Mouse (Mus musculus) hindbrain, embryonic 11.5 days (tissue): ENCODE data around the gene A530084C06Rik. TPM values are rescaled to one million over a fixed set of nuclear protein-coding genes. Genes with fewer than 3 reads are reported as not detected.

Experiments
- ATAC-seq: fragments of 200-750 bp; cut with Nextera tagmentation; 2 replicates; pipeline ENCODE4 v1.8.0; 2017; ENCODE audit warnings: mild to moderate bottlenecking, moderate TSS enrichment, moderate library complexity; ENCODE audit not compliant: low FRiP score
- DNase-seq: peaks from one replicate; pipeline ENCODE4 v3.0.0-alpha.2; 2015; ENCODE audit warnings: low spot score
- H3K27ac ChIP-seq: fragments of 300-500 bp; sonication (generic); 2 replicates; pipeline ENCODE4 v1.5.1; 2014; ENCODE audit warnings: mild to moderate bottlenecking, low read depth, low read length
- H3K27me3 ChIP-seq: fragments of 300-500 bp; sonication (generic); 2 replicates; pipeline ENCODE4 v1.6.1; 2014; ENCODE audit warnings: mild to moderate bottlenecking, low read length, moderate library complexity, mixed read lengths; ENCODE audit not compliant: control insufficient read depth, insufficient read depth
- H3K36me3 ChIP-seq: fragments of 300-500 bp; sonication (generic); 2 replicates; pipeline ENCODE4 v1.6.1; 2014; ENCODE audit warnings: mild to moderate bottlenecking, low read length, moderate library complexity, mixed read lengths; ENCODE audit not compliant: control insufficient read depth, insufficient read depth
- H3K4me1 ChIP-seq: fragments of 300-500 bp; sonication (generic); replicated peaks from 2 replicates; pipeline ENCODE4 v1.6.1; 2014; ENCODE audit warnings: low read length, mixed read lengths; ENCODE audit not compliant: control insufficient read depth, insufficient read depth
- H3K4me2 ChIP-seq: fragments of 300-500 bp; sonication (generic); replicated peaks from 2 replicates; pipeline ENCODE4 v1.6.1; 2014; ENCODE audit warnings: mild to moderate bottlenecking, low read depth, low read length
- H3K4me3 ChIP-seq: fragments of 300-500 bp; sonication (generic); 2 replicates; pipeline ENCODE4 v1.5.1; 2014; ENCODE audit warnings: low read depth, low read length
- H3K9ac ChIP-seq: fragments of 300-500 bp; sonication (generic); 2 replicates; pipeline ENCODE4 v1.6.1; 2014; ENCODE audit warnings: low read depth, low read length
- H3K9me3 ChIP-seq: fragments of 300-500 bp; sonication (generic); 2 replicates; pipeline ENCODE4 v1.6.1; 2016; ENCODE audit warnings: low read length; ENCODE audit not compliant: control insufficient read depth
- WGBS: fragments of 180-500 bp; shearing (Covaris S2); extraction: QIAGEN DNeasy Blood & Tissue Kit; methylation state at CpG from one replicate; pipeline ENCODE4 v1.1.7; 2014; 5-methylcytosine and 5-hydroxymethylcytosine counted together
- polyA plus RNA-seq: library from polyadenylated mRNA; unstranded; fragments of >200 nt; fragmentation: Nextera tagmentation; extraction: Ambion mirVana; gene quantifications from 2 replicates; pipeline ENCODE4 v1.2.1, GENCODE M21; 2014

Gene A530084C06Rik
- polyA plus RNA-seq, 1 experiment from 2014 or later = not detected

DNA sequence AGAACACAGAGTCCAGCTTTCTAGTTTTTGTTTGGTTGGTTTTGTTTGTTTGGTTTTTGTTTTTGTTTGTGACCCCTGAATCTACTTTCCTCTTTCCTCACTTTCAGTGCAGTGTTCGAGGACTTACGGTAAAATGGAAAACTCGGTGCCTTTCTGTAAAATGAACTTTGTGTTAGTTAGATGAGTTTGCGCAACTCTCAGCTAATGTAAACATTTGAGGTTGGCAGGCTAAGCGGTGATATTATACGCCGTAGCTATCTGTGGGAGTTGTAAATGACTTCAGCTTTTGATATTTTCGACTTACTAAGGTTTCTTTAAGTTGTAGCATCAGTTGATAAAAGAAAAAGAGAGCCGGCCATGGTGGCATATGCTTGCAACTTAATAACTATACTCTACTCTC, 40.2 kb downstream of the A530084C06Rik start:
- DNase-seq (no peak), ATAC-seq (no peak)
- WGBS = 93% methylated on average over 9 of the region's 9 CpGs
- no peak overlapping the region for H3K4me3 ChIP-seq
- H3K4me2 ChIP-seq = no peak overlapping the region
- no peak overlapping the region for H3K9ac ChIP-seq
- no peaks in the 10 kb centered on the region for H3K27me3 ChIP-seq
- no peaks in the 10 kb centered on the region for H3K36me3 ChIP-seq
- no peak overlapping the region for H3K27ac ChIP-seq
- no peaks in the 10 kb centered on the region for H3K9me3 ChIP-seq
- H3K4me1 ChIP-seq = no peaks in the 10 kb centered on the region

DNA sequence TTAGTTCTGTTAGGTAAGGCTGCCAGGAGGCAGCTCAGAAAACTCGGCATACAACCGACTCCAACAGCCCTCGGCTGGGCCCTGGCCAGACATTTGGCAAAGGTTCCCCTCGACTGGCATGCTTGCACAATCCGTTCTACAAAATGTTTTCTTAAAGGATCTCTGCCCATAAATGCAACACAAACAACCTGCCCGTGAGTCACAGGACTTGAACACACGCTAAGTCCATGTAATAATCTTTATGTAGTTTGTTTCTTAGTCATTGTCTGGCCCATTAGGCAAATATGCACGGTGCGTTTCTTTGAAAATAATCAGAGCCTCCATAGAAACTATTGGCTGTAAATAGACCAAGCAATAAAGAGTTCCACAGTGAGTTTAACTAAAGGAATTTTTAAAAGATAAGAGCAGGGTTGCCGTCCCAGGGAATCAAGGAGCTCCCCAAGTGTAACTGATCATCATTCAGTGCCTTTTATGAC, 40.7 kb downstream of the A530084C06Rik start:
- ATAC-seq (no peak), DNase-seq (no peak)
- Histone ChIP-seq H3K9me3 (no peaks in the 10 kb centered on the region), H3K4me3 (no peak overlapping the region), H3K27me3 (no peaks in the 10 kb centered on the region), H3K9ac (no peak overlapping the region), H3K4me1 (no peaks in the 10 kb centered on the region), H3K36me3 (no peaks in the 10 kb centered on the region), H3K4me2 (no peak overlapping the region), H3K27ac (no peak overlapping the region)
- WGBS = 81% methylated on average over 10 of the region's 10 CpGs

DNA sequence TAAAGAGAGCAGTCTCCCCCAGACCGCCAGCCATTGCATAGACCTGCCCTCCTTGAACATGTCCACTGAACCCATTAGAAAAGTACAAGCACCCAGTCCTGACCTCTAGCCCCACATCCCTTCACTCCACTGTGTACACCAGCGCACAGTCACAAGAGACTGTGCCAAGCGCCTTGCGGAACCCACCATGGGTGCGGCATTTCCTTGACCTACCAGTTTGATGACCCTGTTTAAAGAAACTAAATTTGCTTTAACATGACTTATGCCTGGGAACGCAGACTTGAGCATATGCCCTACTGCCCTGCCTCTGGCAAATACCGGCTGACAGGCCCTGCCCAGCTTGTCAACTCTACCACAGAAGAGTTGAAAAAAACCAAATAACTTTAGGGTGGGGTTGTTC, 43.9 kb downstream of the A530084C06Rik start:
- no peaks in the 10 kb centered on the region for H3K36me3 ChIP-seq
- no peaks in the 10 kb centered on the region for H3K27me3 ChIP-seq
- H3K4me3 ChIP-seq = no peak overlapping the region
- H3K4me2 ChIP-seq = no peak overlapping the region
- 94% methylated on average over 7 of the region's 7 CpGs for WGBS
- no peaks in the 10 kb centered on the region for H3K9me3 ChIP-seq
- no peaks in the 10 kb centered on the region for H3K4me1 ChIP-seq
- ATAC-seq (no peak), DNase-seq (no peak)
- H3K27ac ChIP-seq = no peak overlapping the region
- no peak overlapping the region for H3K9ac ChIP-seq

DNA sequence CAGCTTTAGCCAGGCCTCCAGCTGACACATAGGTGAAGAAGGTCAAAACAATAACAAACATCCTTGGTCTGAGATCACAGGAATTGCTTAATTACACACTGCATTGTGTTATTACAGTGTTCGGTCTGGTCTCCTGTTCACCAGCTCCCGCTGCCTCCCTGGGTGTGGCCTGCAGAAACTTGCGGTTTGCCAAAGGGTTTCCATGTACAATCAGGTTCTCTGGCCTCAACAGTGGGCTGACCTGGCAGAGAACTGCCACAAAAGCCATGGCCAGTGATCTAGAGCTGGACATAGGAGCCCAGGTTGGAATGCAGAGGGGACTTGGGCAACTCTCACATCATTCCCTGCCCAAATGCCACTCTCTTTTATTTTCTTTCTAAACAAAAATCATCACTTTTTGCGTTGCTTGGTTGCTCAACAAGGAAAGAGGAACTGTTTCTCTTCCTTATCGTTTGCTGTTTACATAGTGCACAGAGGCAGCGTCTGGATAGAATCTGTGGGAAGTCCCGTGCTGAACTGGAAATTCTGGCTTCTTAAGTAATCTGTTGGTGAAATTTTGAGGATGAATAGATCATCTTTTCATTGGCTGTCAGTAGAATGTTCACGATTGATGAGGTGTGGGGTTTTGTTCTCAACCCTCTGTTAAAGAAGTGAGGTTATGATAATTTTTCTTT, 52.5 kb downstream of the A530084C06Rik start:
- DNase-seq (no peak), ATAC-seq (no peak)
- H3K4me3 ChIP-seq = no peak overlapping the region
- H3K9me3 ChIP-seq = no peaks in the 10 kb centered on the region
- no peaks in the 10 kb centered on the region for H3K4me1 ChIP-seq
- WGBS = 81% methylated on average over 8 of the region's 8 CpGs
- no peak overlapping the region for H3K27ac ChIP-seq
- H3K27me3 ChIP-seq = no peaks in the 10 kb centered on the region
- H3K36me3 ChIP-seq = no peaks in the 10 kb centered on the region
- H3K9ac ChIP-seq = no peak overlapping the region
- H3K4me2 ChIP-seq = no peak overlapping the region

Other genes with a start within 250 kb of the A530084C06Rik start
- gene Foxq1, start 3.2 kb downstream of the A530084C06Rik start, polyA plus RNA-seq = 1.2 and 1.5 TPM in 2 replicates
- 4.8 and 9.1 TPM in 2 replicates for gene Foxf2, start 66.5 kb upstream of the A530084C06Rik start, polyA plus RNA-seq
- 5.6 and 6.1 TPM in 2 replicates for gene Foxc1, start 247.3 kb upstream of the A530084C06Rik start, polyA plus RNA-seq